Mouse (Mus musculus): ENCODE measurements around the gene Jup.

Jup gene

DNA sequence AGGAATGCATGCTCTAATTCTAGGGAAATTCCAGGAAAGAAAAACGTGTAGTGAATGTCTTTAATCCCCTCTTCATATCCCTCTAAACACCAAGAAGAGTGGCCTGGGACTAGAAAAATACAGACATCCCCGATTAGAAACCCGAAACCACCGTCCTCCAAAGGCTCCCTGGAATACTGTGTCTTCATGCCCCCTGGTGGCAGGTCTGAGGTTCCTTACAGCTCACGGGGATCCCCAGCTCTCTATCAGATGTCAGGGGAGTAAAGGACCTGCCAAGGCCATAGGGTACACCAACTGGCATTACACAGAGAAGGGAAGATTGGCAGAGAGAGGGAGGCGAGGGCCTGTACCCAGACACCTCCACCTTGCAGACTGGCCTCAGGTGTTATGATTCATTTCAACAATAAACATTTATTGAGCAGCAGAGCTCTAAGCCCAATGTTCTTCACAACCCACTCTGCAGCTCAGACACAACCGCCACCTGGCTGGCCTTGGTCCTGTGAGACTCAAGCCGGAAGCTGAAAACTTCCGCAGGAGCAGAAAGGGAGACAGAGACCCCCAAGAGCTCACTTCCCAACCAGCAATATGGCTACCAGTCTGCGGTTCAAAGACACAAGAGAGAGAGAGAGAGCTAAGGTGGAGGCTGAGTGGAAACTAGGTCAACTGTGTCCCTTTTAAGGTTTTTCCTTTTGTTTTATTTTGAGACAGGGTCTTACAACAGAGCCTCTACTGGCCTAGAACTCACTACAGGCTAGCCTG is 10.7 kb upstream of the Jup start:
- no peak for DNase-seq (ENCODE audit: low spot score)

DNA sequence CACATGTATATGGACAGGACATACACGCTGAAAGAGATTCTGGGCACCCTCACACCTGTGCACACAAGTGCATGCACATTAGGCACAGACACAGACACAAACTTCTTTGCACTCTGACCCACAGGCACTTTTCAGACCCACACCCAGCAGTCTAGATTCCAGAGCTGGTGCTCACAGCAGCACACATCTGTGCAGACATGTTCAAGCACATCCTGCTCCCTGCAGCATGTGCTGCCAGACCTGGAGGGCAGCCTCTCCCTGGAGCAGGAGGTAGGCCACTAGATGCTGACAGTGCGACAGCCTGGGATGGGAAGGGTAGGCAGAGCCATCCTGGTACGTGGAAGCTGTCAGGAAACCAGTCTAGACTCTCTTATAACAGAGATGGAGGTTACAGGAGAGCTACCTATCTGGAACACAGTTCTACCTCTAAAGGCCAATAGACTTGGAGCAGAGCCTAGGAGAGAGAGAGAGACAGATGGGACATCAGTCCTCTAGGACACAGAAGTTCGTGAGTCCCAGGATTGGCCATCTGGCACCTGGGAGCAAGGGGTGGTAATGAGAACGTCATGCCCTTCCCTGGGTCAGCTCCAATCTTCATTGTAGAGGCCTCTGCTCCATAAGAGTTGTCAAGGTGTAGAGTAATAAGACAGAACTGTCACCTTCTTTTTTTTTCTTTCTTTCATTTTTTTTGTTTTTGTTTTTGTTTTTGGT is 9.6 kb upstream of the Jup start:
- DNase-seq (ENCODE audit: low spot score), result no peak

DNA sequence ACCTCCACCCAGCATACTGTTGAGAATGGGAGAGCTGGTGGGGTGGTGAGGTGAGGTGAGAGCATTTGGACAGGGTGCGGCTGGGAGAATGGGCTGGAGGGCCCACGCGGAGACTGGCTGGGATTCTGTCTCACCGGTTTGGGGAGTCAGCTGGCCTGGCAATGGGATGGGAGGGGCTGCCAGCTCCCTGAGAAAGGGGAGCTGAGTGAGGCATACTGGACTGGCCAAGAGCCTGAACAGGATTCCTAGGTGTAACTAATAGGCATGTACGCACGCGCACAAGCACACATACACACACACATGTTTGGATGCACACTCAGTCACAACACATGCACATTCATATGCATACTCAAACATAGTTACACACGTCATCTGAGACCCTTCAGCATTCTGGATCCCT is 8.7 kb upstream of the Jup start:
- no peak for DNase-seq (ENCODE audit: low spot score)

DNA sequence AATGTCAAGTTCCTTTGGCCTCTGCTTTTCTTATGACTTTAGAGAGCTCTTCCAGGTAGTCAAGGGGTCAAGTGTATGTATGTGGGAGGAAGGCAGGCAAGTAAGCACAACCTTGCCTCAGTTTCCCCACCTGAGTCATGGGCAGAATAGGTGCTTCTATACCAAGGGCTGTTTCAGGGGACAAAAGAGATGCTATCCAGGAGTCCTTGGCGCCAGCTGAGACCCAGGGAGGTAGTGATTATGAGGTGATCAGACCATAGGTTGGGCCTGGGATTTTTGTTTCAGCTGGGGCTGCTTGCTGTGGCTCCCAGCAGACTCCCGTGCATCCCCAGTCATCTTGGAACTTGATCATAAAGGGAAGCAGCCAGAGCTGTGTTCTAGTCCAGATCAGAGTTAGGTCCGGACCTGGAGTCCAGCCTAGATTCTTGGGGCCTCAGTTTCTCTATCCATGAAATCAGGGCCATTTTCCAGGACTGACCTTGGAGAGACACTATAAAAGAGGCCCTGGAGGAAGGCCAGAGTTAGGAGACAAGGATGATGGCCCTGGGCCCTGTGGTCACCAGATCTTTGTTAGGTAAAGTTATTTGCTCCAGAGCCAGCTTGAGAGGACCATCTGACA is 7.0 kb upstream of the Jup start:
- DNase-seq (ENCODE audit: low spot score), result no peak

DNA sequence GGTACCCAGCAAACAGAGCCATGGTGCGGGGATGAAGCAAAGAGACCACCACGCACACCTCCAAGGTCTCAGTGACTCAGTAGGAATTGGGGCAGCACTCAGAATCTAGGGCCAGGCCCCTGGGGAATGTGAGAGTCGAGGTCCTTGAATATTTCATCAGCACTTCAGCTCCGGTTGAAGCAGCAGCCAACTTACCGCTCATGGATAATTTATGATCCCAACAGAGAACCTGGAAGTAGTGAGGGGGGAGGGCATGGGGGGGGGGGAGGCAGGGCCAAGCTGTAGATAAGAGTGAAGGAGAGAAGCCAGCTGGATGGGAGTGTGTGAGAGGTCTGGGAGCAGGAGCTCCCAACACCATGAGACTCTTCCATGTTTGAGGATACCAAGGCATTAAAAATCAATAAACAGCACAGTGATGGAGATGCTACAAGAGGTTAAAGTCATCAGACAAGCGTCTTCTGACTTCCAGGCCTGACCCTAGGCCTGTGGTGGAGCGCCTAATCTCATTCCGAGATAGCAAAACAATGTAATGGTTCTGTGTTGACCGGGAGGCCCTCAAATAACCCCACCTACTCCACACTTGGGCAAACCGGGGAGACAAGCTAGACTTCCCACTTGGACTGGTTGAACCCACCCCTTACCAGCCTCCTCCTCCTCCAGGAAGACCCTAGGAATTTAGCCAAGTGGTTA is 6.0 kb upstream of the Jup start:
- DNase-seq (ENCODE audit: low spot score), result no peak

DNA sequence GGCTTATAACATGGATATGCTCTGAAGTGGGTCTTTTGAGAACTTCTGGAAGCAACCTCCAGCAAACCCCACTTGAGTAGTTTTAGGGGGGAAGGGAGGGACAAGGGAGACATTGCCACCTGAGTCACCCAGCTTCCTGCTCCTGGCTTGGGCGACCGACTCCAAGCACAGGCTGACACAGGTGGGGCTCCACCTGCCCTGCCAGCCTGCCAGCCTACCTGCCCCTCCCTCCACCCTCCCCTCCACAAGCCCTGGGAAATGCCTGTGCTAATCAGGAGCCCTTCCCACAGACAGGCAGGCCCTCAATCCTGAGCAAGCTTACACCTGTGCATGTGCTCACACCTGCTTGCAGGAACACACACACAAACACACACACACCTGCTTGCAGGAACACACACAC is 5.1 kb upstream of the Jup start:
- DNase-seq (ENCODE audit: low spot score), result no peak

DNA sequence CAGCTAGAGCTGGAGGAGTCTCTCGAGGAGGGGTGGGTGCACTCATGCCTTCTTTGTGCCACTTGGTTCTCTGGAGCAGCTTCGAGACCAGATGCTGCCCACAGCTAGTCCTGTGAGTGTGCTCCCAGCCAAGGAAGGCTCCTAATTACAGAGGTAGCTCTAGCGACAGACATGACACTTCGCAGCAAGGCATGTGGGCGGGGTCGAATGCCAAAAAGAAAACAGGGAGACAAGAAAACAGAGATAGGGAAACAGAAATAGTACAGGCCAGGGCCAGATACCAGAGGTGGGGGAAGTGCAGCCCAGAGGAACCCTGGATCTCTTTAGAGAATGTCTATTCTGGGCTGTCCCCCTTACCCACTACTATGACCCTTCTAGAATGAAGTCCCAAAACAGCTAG is 4.7 kb upstream of the Jup start:
- no peak for DNase-seq (ENCODE audit: low spot score)

DNA sequence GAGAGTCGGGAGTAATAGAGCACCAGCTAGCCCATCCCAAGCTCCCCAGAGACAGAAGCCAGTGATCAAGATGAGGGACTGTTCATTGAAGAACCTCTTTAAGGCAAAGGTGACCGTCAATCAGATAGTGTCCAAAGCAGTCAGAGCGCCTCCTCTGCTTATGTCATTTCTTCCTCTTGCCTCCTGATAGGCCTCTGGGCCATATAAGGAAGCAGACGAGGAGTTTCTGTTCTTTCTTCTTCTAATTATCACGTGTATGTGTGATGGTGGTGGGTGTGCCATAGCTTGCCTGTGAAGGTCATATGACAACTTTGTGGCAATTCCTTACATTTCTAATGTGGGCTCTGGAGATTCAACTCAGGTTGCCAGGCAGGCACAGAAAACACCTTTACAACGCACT is 3.3 kb upstream of the Jup start:
- no peak for DNase-seq (ENCODE audit: low spot score)

DNA sequence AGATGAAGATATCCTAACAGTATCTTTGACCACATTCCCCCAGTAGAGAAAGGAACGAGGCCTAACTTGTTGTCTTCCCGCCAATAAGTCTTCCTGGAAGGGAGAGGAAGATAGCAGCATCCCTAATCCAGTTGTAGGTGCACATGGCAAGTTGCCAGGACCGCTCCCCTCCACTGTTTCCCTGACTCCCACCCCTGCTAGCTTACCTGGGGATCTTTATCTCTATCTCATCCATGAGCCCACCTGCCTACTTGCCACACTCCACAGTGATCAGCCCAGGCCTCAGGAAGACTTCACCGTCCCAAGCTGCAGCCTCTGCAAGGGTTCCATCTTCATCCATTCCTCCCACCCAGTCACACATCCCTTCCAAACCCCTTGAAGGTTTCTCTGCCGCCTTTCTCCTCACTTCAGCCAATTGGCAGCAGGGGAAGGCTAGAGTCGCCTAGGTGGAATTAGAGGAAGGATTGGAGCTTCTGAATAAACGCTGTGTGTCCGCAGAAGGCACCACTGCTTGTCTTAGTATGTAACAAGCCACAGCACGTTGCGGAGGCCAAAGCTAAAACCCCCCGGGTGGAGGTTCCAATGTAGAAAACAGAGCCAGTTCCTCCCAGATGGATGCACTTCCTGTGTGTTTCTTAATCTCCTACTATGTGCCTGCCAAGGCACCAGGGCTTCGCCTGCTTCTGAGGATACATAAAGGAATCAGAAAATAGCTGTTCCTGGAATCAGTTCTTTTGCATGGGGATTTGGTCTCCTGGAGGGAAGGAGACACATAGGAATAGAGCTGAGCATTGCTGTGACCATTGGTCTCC is 2.4 kb upstream of the Jup start:
- DNase-seq (ENCODE audit: low spot score), result no peak

DNA sequence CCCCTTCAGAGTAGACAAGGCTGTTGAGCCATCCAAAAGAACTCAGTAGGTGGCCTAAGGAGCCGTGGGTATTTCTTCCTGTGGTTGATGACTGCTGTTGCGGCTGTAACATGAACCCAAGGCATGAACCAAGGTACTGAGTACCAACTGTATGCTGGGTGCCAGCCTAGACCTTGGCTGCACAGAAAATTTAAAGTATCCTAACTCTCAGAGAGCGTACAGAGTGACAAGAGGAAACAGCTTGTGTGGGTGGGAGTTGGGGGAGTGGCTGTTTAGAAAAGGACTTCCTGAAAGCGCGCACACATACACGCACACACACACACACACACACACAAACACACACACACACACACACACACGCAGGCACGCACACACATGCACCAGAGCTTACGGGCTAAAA is 1.8 kb upstream of the Jup start:
- DNase-seq (ENCODE audit: low spot score), result no peak

DNA sequence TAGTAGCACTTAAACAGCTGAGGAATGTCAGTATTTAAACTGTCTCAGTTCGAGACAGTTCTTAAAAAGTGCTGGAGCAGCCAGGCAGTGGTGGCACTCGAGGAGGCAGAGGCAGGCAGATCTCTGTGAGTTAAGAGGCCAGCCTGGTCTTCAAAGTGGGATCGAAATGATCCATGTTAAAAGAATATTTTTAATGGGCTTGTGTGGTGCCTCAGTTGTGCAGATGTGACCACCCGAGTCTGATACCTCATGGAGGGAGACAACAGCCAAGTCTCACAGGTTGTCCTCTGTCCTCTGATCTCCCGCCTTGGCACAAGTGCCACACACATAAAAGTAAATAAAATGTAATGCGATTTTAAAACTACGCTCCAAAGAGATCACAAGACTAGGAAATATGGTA is 954 bp upstream of the Jup start:
- no peak for DNase-seq (ENCODE audit: low spot score)

DNA sequence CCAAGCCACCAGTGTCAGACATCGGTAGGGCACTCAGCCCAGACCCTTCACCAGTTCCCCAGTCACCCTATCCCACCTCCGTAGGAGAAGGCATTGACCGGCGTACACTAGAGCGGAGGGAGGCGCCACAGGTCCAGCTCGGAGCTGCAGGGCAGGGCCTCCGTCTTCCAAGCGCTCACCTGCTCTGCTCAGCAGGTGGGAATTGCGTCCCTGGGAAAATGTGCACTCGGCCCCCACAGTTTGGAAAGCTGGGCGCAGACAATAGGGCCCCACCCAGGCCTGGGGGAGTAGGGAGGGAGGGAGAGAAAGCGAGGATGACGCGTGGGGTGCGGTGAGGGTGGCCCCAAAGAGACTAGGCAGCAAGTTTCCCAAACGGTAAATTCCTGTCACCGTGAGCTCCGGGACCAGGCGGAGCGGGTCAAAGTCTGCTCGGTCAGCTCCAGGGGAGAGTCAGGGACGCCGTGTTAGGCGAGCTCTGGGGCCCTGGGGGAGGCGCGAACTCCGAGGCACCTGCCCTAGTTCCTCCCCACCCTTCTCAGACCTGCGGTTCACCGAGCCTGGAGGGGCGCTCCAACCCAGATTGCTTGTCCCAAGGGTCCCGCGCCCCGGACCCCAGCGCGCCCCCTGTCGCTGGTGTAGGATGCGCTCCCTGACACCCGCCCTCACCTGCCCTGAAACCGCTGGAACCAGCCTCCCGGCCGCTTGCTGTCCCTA is 520 bp downstream of the Jup start:
- DNase-seq (ENCODE audit: low spot score), result no peak

DNA sequence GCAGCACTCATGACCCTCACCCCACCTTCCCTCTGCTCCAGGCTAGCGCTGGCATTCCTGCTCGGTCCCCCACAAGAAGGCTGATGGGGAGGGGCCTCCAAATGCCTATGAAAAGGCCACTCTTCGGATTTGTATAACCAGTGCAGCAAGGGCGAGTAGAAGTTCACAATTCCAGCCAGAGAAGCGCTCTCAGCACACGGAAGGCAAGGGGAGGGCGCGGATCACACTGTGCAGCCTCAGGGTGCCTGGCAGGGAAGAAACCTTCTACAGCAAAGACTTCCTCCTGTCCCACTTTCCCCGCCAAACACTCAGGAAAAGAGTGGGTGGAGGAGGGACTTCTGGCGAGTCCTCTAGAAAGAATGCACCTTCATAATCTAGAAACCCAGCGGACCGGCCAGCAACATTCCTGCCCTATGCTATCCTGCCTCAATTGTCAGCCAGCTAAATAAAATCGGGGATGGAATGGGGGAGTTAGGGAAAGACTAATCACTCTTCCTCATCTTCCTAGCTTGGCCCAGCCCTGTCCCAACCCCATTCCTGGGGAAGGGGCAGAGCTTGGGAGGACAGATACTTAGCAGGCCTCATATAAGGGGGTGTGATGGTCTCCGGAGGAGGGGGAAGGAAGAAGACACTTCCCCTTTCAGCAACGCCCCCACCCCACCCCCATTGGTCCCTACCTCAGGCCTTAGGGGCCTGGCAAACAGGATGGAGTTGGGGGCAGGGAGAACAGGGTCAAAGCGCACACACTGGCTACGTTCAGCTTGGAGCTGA is 1.5 kb downstream of the Jup start:
- DNase-seq (ENCODE audit: low spot score), result no peak

DNA sequence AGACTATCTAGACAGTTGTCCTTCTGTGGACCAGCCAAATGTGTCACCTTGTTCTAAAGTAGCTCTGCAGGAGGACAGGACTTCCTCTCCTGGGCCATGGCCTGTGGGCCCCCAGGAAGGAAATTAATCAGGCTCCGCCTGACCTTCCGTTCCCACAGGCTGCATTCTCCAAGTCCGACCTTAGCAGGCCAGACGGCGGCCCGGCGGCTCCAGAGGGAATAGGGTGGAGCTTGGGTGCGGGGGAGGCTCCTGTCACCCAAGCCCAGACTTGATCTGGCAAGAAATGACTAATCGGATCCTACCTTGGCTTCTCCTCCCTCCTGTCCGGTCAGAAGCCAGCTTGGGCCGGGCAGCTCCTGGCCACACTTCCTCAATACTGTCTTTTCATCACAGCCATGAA is 2.4 kb downstream of the Jup start:
- DNase-seq (ENCODE audit: low spot score), result no peak

DNA sequence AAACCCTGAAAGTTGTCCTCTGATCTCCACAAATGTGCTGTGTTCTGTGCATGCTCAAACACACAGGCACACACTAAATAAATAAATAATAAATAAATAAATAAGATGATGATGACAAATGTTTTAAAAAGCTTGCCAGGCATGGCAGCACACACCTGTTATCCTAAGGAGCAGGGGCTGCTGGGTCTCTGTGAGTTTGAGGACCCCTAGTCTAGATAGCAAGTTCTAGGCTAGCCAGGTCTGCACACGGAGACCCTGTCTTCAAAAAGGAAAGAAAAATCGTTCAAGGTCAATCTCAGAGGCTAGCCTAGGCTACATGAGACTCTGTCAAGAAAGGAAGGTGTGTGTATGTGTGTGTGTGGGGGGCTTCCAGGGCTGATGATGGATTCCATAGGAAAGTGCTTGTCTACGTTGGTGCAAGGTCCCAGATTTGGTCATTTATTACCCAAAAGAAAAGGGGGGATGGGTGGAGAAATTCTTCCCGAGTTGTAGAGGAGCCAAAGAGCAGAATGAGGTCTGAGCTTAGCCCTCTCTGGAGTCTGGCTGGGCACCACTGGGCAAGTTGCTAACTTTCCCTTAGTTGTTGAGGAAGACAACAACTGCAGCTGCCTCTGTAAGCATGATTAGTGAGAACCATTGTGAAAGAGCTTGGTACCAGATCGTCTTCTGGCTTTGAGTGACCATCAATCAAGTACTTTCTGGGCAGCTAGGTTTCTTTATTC is 3.0 kb downstream of the Jup start:
- no peak for DNase-seq (ENCODE audit: low spot score)

DNA sequence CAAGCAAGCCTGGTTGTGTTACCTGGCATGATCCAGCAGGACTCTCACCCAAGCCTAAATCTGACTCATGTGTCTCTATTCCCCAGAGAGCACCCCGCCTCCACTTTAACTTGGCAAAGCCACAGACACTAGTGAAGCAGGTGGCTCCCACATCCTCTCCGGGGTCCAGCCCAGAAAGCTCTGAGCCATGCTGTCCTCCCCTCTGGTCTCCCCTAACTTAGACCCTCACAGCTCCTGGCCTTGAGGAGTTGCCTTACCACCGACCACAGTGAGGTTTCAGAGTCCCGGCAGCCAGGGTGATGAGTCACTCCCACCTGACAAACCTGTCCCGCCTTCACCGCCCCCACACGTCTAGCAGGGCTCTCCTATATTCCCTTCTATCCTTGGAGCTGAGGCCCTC is 3.8 kb downstream of the Jup start:
- DNase-seq (ENCODE audit: low spot score), result no peak

DNA sequence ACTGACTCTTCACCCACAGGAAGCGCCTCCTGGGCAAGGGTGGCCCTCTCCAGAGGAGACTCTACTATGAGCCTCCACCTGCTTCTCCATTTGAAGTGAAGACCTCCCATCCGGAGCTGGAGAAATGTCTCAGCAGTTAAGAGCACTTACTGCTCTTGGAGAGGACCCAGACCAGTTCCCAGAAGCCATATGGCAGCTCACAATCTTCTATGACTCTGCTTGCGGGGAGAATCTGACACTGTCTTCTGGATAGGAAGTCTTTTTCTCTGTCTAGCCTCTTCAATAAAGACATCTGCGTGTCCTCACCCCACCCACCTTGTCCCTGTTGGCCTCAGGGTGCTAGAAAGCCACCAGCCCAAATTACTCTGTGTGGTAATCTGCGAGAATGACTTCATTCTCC is 4.6 kb downstream of the Jup start:
- DNase-seq (ENCODE audit: low spot score), result no peak

DNA sequence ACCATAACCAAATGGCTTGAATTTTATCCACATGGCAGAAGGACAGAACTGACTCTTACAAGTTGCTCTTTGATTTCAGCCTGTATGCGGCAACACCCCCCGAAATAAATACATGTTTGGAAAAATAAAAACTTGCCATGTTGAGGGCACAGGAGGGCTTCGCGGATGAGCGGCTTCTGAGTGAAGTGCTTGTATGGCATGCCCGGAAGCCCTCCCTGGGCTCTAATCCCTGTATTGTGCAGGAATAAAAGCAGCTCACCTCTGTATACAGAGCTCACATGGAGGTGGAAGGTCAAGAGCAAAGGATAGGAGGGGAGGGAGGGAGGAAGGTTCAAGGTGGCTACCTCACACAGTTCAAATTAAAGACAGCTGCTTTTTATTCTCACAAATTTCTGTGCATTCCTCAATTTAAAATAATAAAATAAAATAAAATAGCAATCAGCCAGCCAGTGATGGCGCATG is 5.6 kb downstream of the Jup start:
- no peak for DNase-seq (ENCODE audit: low spot score)

DNA sequence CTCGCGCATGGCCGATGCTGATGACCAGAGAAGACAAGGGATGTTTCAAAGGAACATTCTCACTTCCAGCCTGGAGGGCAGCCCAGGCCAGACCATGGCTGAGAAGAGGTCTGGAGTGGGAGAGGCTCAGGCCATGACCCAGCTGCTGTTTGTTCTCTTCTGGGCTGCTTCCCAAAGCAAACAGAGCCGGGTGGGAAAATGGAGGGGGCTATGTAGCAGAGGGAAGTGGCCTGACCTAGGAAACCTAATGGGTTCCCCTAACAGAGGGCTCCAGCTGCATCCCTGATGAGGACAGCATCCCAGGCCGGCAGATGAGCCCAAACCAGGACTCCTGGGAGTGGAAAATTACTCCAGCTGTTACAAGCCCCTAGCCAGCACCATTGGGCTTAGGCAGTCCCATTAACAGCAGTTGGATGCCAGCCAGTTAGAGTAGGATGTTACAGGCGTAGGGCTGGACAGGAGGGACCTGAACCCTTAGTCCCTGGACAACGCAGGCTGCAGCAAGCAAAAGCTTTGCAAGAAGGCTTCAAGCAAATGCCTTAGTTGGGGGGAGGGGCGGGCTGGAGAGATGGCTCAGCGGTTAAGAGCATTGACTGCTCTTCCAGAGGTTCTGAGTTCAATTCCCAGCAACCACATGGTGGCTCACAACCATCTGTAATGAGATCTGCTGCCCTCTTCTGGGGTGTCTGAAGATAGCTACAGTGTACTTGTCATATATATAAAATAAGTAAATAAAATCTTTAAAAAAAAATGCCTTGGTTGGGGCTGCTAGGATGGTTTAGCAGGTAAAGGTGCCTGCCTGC is 6.3 kb downstream of the Jup start:
- no peak for DNase-seq (ENCODE audit: low spot score)

Measured in urinary bladder, postnatal 10 days (tissue).